Mouse (Mus musculus): ENCODE data around the gene Myo7a. TPM values are rescaled to one million over a fixed set of nuclear protein-coding genes. Genes with fewer than 3 reads are reported as not detected.
A peak's percentile ranks its signal among the peaks of the same experiment; 100 is the strongest.

The Myo7a gene
- polyA plus RNA-seq, 1 experiment from 2014 or later, result 21.6 TPM

DNA sequence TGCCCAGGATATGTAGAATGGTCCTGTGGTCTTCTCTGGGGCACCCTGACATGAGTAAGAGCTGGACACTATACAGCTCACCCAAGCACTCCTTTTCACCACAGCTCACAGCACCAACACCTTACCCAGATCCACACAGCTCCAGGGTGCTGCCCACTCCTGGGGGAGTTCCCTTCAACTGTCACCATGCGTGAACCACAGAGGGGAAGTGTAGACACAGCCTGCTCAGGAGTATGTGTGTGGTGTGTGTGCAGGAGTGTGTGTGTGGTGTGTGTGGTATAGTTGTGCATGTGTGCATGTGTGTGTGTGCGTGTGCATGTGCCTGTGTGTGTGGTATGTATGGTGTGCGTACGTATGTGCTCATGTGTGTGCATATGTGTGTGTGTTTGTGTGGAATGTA is 23.5 kb downstream of the Myo7a start:
- H3K27me3 ChIP-seq, result no peaks in the 10 kb centered on the region
- ATAC-seq (ENCODE audit: low FRiP score, low read depth), result no peak
- H3K4me1 ChIP-seq, result no peaks in the 10 kb centered on the region
- no peak overlapping the region for H3K4me3 ChIP-seq
- H3K36me3 ChIP-seq, result peaks cover 19% of the 10 kb centered on the region
- H3K9ac ChIP-seq (replicated peaks), result no peak overlapping the region
- H3K4me2 ChIP-seq (replicated peaks), result no peak overlapping the region
- H3K9me3 ChIP-seq, result peaks cover 8% of the 10 kb centered on the region; the same call in 1 of the 2 replicates
- 96% methylated on average over 4 of the region's 4 CpGs for WGBS
- no peak overlapping the region for H3K27ac ChIP-seq (replicated peaks)

DNA sequence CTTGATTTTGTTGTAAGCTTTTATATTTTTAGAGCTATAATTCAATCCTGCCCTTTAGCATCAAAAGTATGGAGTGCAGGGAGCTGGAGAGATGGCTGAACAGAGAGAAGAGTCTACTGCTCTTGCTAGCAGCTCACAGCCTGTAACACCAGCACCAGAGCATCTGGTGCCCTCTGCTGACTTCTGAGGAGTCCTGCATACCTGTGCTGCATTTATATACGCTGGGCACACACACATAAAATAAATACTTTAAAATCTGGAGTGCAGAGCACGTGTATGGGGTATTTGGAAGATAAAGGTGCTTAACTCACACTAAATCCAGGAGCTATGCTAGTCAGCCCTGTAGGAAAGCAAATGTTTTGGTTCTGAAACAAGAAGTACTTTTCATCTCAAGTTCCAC is 33.0 kb downstream of the Myo7a start:
- H3K4me3 ChIP-seq, result no peak overlapping the region
- H3K36me3 ChIP-seq, result no peaks in the 10 kb centered on the region
- H3K27ac ChIP-seq (replicated peaks), result no peak overlapping the region
- WGBS, result 49% methylated on average over 2 of the region's 2 CpGs
- H3K9me3 ChIP-seq, result no peaks in the 10 kb centered on the region
- H3K9ac ChIP-seq (replicated peaks), result no peak overlapping the region
- H3K4me1 ChIP-seq, result peaks cover 18% of the 10 kb centered on the region
- H3K27me3 ChIP-seq, result no peaks in the 10 kb centered on the region
- ATAC-seq (ENCODE audit: low FRiP score, low read depth), result no peak
- H3K4me2 ChIP-seq (replicated peaks), result no peak overlapping the region

DNA sequence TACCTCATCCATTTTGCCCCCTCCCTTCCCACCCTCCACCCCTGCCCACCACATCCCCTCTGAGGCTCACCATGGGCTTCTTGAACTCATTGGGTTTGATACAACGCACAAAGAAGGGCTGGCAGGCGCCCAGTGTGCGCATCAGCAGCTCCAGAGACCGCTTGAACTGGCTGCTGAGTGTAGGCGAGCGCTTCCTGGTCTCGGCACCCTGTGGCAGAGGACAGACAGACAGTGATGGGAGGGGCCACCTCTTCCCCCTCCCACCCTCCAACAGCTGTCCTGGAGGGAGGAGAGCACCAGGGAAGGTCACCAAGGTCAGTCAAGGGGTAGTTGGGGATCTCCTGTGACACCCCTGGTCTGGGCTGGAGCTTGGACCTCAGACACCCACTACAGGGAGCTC is 34.0 kb downstream of the Myo7a start:
- no peak for ATAC-seq (ENCODE audit: low FRiP score, low read depth)
- 82% methylated on average over 7 of the region's 7 CpGs for WGBS
- H3K4me2 ChIP-seq (replicated peaks), result no peak overlapping the region
- no peak overlapping the region for H3K4me3 ChIP-seq
- peaks cover 18% of the 10 kb centered on the region for H3K4me1 ChIP-seq
- no peaks in the 10 kb centered on the region for H3K9me3 ChIP-seq
- no peaks in the 10 kb centered on the region for H3K27me3 ChIP-seq
- no peak overlapping the region for H3K9ac ChIP-seq (replicated peaks)
- no peak overlapping the region for H3K27ac ChIP-seq (replicated peaks)
- 0 out of 2 replicates have a peak, but pooled peaks cover 5% of the 10 kb centered on the region for H3K36me3 ChIP-seq

DNA sequence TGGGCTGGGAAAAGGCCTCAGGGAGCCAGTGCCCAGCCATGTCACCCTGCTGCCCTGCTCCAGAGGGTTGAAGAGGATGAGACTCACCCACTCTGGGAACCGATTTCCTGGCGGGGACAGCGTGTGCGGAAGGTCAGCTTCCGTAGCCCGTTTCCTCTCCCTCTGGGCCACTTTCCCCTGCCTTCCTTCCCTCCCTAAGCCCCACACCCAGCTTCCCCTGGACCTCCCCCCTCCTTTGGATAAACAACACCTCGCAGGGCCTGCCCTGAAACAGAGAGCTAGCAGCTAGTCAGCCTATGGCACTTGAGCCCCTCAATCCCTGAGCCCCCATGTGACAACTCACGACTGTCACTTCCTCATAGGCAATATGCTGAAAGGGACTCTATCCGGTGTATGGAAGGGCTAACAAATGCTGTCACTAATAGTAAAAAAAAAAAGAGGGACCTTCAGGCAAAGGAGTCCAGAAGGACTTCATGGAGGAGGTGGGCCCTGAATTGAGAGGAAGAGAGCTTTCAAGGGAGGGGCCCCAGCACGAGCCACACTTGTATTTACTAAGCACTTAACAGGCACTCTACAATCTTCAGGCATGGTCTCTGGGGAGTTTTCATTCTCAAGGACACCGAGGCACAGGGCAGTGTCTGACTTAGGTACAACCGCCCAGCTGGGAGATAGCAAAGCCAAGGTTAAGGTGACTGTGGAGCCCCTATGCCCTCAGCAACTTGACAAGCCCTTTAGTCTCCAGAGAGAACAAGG is 34.6 kb downstream of the Myo7a start:
- Histone ChIP-seq H3K4me3 (no peak overlapping the region), H3K9me3 (no peaks in the 10 kb centered on the region), H3K4me2 (replicated peaks) (no peak overlapping the region), H3K27me3 (no peaks in the 10 kb centered on the region), H3K9ac (replicated peaks) (no peak overlapping the region), H3K27ac (replicated peaks) (no peak overlapping the region), H3K36me3 (0 out of 2 replicates have a peak, but pooled peaks cover 5% of the 10 kb centered on the region), H3K4me1 (peaks cover 18% of the 10 kb centered on the region)
- no peak for ATAC-seq (ENCODE audit: low FRiP score, low read depth)
- WGBS, result 59% methylated on average over 12 of the region's 12 CpGs

DNA sequence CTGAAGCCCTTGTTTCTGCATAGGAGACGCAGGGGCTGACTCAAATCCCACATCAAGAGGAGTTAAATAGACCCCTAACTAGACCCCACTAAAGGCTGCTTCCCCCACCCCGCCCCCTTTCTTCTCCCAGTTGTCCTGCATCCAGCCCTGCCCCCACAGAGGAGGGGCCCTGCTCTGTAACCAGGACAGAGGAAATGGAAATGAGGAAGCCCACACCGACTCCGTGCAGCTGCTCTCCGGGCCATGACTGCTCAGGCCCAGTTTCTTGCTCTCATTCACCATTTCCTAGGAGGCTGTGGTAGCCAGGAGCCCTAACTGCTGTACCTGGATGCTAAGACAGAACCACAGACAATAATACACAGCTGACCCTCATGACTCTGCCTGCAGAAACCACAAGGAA is 36.9 kb downstream of the Myo7a start:
- H3K4me1 ChIP-seq, result peaks cover 18% of the 10 kb centered on the region
- H3K4me3 ChIP-seq, result no peak overlapping the region
- H3K9ac ChIP-seq (replicated peaks), result no peak overlapping the region; the same call in 1 of the 2 replicates
- 6% methylated on average over 5 of the region's 5 CpGs for WGBS
- H3K36me3 ChIP-seq, result peaks cover 5% of the 10 kb centered on the region; the same call in 1 of the 2 replicates
- H3K9me3 ChIP-seq, result no peaks in the 10 kb centered on the region
- peak; percentile 82 for ATAC-seq (ENCODE audit: low FRiP score, low read depth)
- H3K27me3 ChIP-seq, result no peaks in the 10 kb centered on the region
- no peak overlapping the region for H3K4me2 ChIP-seq (replicated peaks)
- H3K27ac ChIP-seq (replicated peaks), result peak overlapping the region; percentile 52

DNA sequence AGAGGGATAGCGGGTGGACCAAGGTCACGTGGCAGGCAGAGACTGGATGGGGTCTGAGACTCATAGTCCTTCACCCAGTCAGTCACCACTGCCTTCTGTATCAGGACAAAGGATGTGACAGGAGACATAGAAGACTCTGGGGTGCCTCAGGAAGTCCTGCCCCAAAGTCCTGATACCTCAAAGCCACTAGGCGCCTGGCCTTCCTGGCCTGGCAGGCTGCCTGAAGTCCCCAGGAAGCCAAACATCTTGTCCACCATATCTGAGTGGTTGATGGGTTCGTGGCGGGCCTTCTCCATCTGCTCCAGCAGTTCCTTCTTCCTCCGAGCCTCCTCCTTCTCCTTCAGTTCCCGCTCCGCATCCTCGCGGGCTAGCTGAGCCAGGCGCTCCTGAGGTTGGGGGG is 41.9 kb downstream of the Myo7a start:
- H3K4me1 ChIP-seq, result peaks cover 8% of the 10 kb centered on the region
- H3K27me3 ChIP-seq, result no peaks in the 10 kb centered on the region
- 89% methylated on average over 11 of the region's 11 CpGs for WGBS
- H3K27ac ChIP-seq (replicated peaks), result no peak overlapping the region
- no peak overlapping the region for H3K4me3 ChIP-seq
- peaks cover 12% of the 10 kb centered on the region for H3K36me3 ChIP-seq
- H3K9me3 ChIP-seq, result no peaks in the 10 kb centered on the region
- H3K9ac ChIP-seq (replicated peaks), result no peak overlapping the region
- no peak overlapping the region for H3K4me2 ChIP-seq (replicated peaks)
- ATAC-seq (ENCODE audit: low FRiP score, low read depth), result no peak

DNA sequence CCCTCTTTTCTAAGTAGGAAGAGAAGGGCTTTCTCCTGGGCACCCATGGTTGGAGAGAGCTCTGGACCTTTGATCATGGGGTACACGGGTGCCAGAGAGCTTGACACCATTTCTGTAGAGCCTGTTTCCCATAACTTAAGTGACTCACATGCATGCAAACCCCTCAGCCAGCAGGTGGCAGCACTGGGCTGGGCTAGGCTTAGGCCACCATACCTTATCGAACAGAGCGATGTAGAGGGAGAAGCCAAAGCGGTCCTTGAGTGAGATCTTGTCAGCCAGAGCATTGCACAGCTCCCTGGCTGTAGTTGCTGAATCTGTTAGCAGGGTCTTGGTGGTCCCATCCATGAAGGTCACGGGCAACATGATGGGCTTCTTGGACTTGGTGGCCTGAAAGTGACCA is 47.7 kb downstream of the Myo7a start:
- H3K4me2 ChIP-seq (replicated peaks), result no peak overlapping the region
- ATAC-seq (ENCODE audit: low FRiP score, low read depth), result peak; percentile 53; the same call in 1 of the 2 replicates
- WGBS, result 28% methylated on average over 5 of the region's 5 CpGs

DNA sequence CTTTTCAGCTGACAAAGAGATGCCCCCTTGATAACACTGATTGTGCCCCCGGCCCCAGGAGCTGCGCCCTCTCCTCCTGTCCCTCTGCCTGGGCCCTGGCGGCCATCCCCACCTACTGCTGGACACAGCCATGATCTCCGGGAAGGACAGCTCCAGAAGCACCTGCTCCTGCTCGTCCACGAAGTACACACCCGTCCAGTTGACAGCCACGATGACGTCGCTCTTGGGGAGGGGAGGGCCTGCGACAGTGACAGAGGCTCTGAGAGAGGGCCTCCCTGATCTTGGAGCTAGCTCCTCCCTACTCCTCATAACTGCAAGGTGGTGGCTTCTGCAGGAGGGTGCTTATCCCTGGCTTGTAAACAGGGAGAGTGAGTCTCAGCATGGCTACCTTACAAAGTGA is 53.1 kb downstream of the Myo7a start:
- Histone ChIP-seq H3K4me2 (replicated peaks) (no peak overlapping the region), H3K4me3 (no peak overlapping the region), H3K4me1 (no peaks in the 10 kb centered on the region), H3K36me3 (0 out of 2 replicates have a peak, but pooled peaks cover 5% of the 10 kb centered on the region), H3K27me3 (no peaks in the 10 kb centered on the region), H3K9me3 (no peaks in the 10 kb centered on the region), H3K27ac (replicated peaks) (no peak overlapping the region), H3K9ac (replicated peaks) (no peak overlapping the region)
- ATAC-seq (ENCODE audit: low FRiP score, low read depth), result no peak
- 93% methylated on average over 11 of the region's 11 CpGs for WGBS

More for the DNA sequence above, 47.7 kb downstream of the Myo7a start:
- no peak overlapping the region for H3K4me3 ChIP-seq
- no peaks in the 10 kb centered on the region for H3K9me3 ChIP-seq
- H3K27ac ChIP-seq (replicated peaks), result no peak overlapping the region
- no peaks in the 10 kb centered on the region for H3K4me1 ChIP-seq
- no peaks in the 10 kb centered on the region for H3K27me3 ChIP-seq
- peaks cover 9% of the 10 kb centered on the region for H3K36me3 ChIP-seq
- no peak overlapping the region for H3K9ac ChIP-seq (replicated peaks)

DNA sequence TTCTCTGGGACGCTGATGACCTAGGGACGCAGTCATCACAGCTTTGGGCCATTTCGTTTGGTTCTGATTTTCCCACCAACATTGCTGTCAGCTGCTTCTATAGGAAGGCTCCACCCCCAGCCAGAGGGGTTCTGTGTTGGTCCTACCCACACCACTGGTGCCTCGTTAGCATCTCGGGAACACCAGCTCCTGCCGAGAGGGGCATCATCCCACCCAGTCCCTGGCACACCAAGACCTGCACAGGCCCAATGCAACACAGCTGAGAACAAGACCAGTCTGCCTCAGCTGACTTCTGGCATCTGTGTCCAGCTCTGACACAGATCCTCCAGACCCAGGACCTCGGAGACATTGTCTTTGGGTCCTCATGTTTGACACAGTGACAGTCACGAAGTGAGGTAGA is 64.4 kb downstream of the Myo7a start:
- Histone ChIP-seq H3K4me1 (no peaks in the 10 kb centered on the region), H3K9ac (replicated peaks) (no peak overlapping the region), H3K4me2 (replicated peaks) (no peak overlapping the region), H3K36me3 (no peaks in the 10 kb centered on the region), H3K27me3 (no peaks in the 10 kb centered on the region; the same call in 1 of the 2 replicates), H3K9me3 (no peaks in the 10 kb centered on the region), H3K4me3 (no peak overlapping the region), H3K27ac (replicated peaks) (no peak overlapping the region)
- no peak for ATAC-seq (ENCODE audit: low FRiP score, low read depth)
- 90% methylated on average over 8 of the region's 8 CpGs for WGBS

DNA sequence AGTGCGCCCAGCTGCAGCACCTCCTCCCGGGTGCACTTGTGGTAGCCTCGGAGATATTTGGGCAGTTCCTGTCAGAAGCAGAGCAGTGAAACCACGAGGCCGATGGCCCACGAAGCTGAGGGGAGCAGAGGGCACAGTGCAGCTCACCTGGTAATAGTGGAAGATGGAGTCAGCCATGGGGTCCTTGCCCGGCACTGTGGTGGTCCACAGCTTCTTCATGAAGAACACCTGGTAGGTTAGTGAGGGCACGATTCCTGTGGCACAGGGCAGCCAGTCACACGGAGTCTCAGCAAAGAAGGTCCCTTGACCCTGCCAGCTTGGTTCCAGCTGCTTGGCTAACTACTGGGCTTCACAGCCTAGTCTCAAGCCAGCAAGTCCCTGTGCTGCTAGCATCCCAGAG is 64.9 kb downstream of the Myo7a start:
- 94% methylated on average over 9 of the region's 9 CpGs for WGBS
- H3K27ac ChIP-seq (replicated peaks), result no peak overlapping the region
- no peak overlapping the region for H3K4me3 ChIP-seq
- no peaks in the 10 kb centered on the region for H3K9me3 ChIP-seq
- H3K27me3 ChIP-seq, result no peaks in the 10 kb centered on the region; the same call in 1 of the 2 replicates
- no peaks in the 10 kb centered on the region for H3K36me3 ChIP-seq
- no peaks in the 10 kb centered on the region for H3K4me1 ChIP-seq
- no peak overlapping the region for H3K9ac ChIP-seq (replicated peaks)
- no peak overlapping the region for H3K4me2 ChIP-seq (replicated peaks)
- ATAC-seq (ENCODE audit: low FRiP score, low read depth), result no peak

DNA sequence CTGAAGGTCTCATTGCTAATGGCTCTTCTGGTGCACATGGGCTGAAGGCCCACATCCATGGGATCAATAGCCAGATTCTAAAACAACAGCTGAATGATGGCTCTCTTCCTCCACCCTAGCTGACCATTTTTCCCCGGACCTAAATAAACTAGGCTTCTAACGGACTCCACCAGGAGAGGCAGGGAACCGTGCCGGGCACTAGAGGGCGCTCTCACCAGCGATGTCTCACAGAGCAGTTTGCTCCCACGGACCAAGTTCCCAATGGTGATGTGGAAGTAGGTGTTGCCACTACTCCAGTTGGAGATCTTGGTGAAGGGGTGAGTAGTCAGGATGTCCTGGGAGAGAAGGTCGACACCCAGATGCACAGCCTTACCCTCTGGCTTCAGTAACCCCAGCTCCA is 67.3 kb downstream of the Myo7a start:
- 21% methylated on average over 8 of the region's 8 CpGs for WGBS
- no peaks in the 10 kb centered on the region for H3K9me3 ChIP-seq
- H3K9ac ChIP-seq (replicated peaks), result no peak overlapping the region
- H3K27me3 ChIP-seq, result no peaks in the 10 kb centered on the region
- no peak for ATAC-seq (ENCODE audit: low FRiP score, low read depth)
- no peak overlapping the region for H3K4me2 ChIP-seq (replicated peaks)
- no peak overlapping the region for H3K27ac ChIP-seq (replicated peaks)
- no peaks in the 10 kb centered on the region for H3K4me1 ChIP-seq
- no peaks in the 10 kb centered on the region for H3K36me3 ChIP-seq
- H3K4me3 ChIP-seq, result no peak overlapping the region

DNA sequence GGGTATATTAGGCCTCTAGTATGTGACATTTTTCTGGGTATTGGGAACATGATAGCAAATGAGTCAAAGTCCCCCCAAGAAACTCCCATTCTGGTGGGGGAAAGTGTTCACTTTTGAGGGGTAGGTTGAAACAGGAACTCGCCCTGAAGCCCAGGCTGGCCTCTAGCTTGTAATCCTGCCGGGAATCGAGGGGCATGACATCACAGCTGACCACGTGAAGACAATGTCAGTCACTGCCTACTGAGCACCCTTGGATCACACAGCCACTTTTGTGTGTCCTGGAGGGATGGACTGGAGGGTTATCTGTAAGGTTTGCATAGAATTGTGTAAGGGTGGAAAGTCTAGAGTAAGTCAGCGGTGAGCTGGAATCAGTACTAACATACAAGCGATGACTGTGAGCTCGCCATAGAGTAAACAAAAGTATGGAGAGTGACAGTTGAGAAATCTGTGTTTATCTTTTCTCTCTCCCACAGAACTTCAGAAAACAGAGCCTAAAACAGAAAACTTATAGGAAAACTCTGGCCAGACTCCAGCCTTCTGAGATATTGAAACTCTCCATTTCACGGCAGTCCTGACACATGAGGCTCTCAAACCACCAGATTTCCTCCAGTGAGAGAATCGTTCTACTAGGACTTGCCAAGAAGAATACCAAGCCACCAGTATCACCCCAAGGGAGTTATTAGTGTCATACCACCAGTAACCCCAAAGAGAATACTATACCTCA is 71.1 kb downstream of the Myo7a start:
- H3K27me3 ChIP-seq, result no peaks in the 10 kb centered on the region
- H3K27ac ChIP-seq (replicated peaks), result no peak overlapping the region
- H3K4me2 ChIP-seq (replicated peaks), result no peak overlapping the region
- no peaks in the 10 kb centered on the region for H3K9me3 ChIP-seq
- H3K4me1 ChIP-seq, result no peaks in the 10 kb centered on the region
- no peak overlapping the region for H3K9ac ChIP-seq (replicated peaks)
- WGBS, result 81% methylated on average over 9 of the region's 9 CpGs
- no peaks in the 10 kb centered on the region for H3K36me3 ChIP-seq
- ATAC-seq (ENCODE audit: low FRiP score, low read depth), result no peak
- no peak overlapping the region for H3K4me3 ChIP-seq

All from midbrain, embryonic 12.5 days (tissue).